Mouse (Mus musculus): ENCODE results near the gene Arhgef3.

Gene Arhgef3

DNA sequence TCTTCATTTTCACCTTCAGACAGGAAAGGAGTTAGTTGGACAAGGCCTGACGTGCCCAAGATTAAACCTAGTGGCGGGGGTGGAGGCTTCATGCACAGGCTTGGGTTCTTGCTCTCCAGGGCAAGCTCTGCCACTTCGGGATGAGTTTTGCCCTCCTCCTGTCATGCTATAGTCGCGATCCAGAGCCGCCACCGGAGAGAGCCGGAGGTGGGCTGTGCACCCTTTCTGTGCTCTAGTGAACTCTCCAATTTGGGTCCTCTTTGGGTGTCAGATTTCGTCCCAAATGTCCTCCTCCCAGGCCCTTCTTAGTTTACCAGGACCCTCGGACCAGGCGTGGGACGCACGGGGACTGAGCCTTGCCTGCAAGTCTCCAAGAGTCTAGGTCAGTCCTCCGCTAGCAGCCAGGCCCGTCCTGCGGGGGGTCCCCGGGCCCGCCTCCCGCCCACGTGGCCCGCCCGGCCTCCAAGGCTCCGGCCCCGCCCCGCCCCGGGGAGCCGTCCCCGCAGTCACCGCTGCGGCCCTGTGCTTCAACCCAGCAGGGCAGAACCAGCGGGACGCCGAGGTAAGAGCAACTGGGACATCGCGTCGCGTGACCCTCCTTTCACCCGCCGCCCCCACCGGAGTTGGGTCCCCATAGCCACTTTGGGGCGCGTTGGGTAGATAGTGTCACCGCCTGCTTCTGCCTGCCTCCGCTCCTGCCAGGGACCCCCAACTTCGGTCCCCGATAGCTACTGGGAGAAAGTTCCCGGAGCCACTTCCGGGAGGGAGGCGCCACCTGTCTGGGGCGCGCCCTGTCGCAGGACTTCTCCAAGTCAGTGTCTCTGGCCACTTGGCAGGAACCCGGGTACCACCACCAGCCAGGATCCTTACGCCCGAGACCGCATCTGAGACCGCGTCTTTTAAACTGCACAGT lies at the start of gene Arhgef3:
Gene Arhgef3, plus strand, starts transcription at position 538 of the 913 bp plus-strand sequence.
- DNase-seq (ENCODE audit: low spot score), result peak; percentile 81

DNA sequence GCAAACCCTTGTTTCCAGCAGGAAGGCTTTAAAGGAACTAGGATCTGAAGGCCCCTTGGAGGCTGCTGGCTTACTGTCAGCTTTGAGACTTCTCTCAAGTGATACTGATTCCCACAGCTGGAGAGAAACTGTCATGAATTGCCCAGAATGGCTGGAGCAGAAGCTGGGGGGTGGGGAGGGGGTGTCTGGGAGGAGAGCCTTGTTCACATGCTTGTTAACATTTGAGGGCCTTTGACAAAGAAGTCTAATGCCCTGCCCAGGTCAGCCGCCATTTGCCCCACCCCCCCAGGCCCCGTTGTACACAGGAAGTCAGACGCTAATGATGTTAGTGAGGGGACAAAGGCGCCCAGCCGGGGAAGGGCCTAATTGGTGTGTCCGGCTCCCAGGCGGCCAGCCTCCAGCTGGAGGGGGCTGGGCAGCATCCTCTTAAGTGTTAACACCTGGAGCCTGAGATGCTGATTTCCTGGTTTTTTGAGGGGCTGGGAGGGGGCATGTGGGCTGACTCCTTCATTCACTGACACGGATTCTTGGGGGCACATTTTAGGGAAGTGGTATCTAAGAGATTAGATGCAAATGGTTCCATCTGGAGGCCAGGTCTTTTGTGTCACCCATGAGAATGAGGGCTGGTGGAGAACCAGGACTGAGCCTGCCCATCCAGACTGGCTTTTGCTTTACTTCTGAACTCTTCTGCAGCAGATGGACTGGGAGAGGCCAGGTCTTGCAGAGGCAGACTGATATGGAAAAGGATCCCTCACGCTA lies 48.3 kb upstream of the Arhgef3 start:
- no peak for DNase-seq (ENCODE audit: low spot score)

DNA sequence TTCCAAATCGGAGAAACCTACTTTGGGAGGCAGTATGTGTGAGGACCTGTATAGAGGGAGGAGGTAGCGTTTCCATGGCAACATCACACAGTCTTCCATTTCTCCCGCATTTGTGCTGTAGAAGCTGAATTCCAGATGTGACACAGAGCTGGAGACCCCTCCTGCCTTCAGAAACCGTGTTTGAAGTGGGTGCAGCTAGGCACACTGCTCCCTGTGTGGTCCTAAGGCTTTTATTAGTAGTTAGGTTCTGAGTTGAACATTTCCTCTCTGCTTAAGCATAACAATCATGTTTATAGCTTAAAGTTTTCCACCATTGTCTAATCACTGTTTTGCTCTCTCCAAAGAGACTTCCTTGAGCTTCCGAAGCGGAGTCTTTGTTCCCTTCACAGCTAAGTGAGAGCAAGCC lies 46.8 kb upstream of the Arhgef3 start:
- no peak for DNase-seq (ENCODE audit: low spot score)

GRCm38 (mm10) chr14:27069434-27070097 lies 45.1 kb upstream of the Arhgef3 start:
- no peak for DNase-seq (ENCODE audit: low spot score)

DNA sequence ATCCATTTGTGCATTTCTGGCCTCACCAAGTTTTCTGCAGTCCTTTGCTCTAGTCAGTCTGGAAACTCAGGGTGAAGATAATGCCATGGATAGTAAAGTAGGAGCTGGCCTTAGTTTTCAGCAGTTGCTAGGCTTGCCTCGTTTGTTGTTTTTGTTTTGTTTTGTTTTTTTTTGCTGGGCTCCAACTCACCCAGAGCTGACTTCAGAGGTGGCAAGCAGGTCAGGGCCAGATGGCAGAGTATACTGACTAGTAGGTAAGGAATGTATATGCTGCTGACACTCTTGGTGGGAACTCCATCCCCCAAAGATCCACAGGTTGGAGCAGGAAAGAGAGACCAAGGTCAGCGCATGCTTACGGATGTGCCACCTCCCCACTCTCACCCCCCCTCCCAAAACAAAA lies 44.6 kb upstream of the Arhgef3 start:
- DNase-seq (ENCODE audit: low spot score), result no peak

- DNase-seq (ENCODE audit: low spot score), result no peak
Measured at GRCm38 (mm10) chr14:27070758-27071157, 43.9 kb upstream of the Arhgef3 start.

DNA sequence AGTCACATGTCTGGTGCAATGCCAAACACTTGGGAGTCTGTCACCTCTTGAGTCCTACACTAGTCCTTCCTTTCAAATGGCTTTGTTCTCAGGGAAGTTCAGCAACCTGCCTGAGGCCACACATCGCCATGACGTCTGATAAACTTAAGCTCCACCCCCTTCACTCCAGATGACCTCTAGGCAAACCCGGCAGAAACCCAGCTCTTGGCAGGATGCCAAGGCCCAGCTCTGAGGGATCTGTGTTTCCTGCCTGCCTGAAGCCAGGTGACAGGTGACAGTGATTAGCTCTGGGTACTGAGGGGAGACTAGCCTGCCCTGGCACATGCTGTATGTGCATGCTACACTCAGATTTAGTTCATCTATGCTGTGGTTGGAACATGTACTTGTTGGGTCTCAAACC lies 42.7 kb upstream of the Arhgef3 start:
- DNase-seq (ENCODE audit: low spot score), result peak; percentile 63

GRCm38 (mm10) chr14:27075084-27075483 lies 39.6 kb upstream of the Arhgef3 start:
- DNase-seq (ENCODE audit: low spot score), result no peak

DNA sequence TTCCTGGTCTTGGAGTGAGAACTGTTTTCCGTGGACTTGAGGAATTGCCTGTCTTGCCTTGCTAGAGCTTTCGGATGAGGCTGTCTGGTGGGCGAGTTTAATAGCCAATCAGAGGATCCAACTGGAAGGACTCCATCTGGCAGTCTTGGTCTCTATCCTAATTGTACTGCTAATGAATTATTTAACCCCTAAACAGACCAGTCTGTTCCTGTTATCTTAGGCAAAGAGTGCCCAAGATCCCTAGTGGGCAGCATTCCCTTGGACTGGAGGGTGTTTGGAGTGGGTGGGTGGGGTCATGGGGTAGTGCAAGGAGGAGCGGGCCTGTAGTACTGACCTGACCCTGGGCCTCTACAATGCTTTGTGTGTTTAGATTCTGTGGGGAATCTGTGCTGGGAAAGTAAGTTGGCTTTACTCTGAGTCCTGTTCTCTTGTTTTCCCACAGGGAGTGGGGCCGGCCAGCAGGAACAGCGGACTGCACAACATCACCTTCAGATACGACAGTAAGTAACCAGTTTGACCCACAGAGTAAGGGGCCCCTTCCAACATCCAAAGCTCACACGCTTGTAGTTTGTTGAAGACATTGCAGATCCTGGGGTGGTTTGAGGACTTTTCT lies 38.7 kb upstream of the Arhgef3 start:
- no peak for DNase-seq (ENCODE audit: low spot score)

DNA sequence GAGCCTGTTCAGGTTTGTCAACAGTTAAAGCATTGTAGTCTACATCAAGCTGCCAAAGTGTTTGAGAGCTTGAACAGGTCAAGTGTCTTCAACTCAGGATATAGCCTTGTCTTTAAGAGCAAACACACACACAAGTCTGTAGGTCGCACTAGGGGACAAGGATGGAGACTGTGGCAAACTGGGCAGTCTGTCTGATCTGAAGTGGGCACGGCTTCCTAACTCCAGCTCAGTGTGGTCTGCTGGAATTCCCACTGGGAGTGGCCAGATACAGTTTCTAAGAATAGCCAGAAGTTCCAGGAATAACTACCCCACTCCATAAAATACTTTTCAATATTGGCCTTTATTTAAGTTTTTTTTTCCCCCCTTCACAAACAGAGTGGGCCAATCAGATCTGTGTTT lies 38.2 kb upstream of the Arhgef3 start:
- DNase-seq (ENCODE audit: low spot score), result no peak

- DNase-seq (ENCODE audit: low spot score), result no peak
Measured at GRCm38 (mm10) chr14:27081536-27082275, 33.0 kb upstream of the Arhgef3 start.

GRCm38 (mm10) chr14:27085471-27085870 lies 29.2 kb upstream of the Arhgef3 start:
- DNase-seq (ENCODE audit: low spot score), result no peak

DNA sequence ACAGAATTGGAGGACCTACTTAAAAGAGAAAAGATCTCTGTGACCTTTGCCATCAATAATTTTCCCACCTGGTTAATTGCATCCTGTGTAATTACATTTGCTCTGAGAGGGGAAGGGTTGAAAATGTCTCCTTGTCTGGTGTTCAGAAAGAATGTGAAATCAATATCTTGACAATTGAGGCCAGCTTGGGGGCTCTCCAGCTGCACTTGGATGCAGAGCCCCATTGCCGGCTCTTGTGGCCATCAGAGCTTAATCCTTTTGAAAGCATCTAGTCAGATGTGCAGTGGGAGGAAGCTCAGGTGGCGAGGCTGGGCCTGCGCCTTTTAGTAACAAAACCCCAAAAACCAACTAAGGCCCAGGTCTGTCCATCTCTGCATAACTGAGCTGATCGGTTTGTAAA lies 28.7 kb upstream of the Arhgef3 start:
- DNase-seq (ENCODE audit: low spot score), result no peak

DNA sequence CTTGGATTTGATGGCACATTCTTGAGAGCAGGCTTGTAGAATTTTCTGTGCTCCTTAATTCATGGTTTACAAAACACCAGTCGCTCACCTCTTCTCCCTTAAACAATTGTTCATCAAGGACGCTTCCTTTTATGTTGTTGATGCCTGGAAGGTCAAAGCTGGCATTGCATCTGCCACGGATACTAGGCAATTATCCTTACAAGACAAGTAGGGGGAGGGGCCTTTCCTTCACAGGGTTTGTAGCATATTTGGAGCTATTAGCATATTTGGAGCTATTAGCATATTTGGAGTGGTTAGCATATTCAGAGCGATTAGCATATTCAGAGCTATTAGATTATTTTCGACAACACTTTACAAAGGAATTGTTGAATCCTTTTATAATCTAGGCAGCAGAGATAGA lies 20.5 kb upstream of the Arhgef3 start:
- no peak for DNase-seq (ENCODE audit: low spot score)

DNA sequence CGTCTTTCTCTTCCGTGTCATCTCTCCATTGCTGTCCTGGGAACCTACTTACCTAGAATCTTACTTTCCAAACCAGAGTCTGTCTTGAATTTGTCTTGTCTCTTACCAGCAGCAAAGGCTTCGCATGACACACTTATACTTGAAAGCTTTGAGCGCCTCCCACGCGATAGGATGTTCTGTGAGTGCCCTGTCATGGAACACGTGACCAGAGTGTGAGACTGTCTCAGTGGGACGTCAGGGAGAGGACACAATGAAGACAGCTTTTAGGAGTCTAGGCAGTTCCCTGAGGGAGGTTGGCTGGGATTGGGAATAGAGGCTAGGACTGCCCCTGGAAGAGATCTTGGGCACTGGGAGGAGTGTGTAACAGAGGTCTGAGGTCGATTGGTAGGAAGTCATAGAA lies 18.6 kb upstream of the Arhgef3 start:
- DNase-seq (ENCODE audit: low spot score), result no peak

- peak; percentile 70 for DNase-seq (ENCODE audit: low spot score)
Measured at GRCm38 (mm10) chr14:27096779-27097178, 17.9 kb upstream of the Arhgef3 start.

GRCm38 (mm10) chr14:27101735-27102134 lies 13.0 kb upstream of the Arhgef3 start:
- no peak for DNase-seq (ENCODE audit: low spot score)

DNA sequence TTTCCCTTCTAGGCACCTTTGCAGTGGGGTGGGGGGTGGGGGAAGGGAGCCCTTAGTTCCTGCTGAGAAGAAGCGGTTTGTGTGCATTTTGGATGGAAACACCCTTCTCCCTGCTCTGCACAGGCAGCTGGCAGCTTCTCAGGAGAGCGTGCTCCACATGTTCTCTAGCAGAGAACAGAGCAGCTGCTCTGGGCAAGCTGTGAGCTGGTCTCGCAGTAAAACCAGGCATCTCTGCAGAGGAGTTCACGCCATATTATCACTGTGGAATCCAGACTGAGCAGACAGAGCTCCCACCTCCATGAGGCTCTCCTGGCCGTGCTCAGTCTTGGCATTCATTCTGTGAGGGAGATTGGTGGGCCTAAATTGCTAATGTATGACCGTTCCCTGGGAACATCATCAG lies 12.0 kb upstream of the Arhgef3 start:
- DNase-seq (ENCODE audit: low spot score), result no peak

DNA sequence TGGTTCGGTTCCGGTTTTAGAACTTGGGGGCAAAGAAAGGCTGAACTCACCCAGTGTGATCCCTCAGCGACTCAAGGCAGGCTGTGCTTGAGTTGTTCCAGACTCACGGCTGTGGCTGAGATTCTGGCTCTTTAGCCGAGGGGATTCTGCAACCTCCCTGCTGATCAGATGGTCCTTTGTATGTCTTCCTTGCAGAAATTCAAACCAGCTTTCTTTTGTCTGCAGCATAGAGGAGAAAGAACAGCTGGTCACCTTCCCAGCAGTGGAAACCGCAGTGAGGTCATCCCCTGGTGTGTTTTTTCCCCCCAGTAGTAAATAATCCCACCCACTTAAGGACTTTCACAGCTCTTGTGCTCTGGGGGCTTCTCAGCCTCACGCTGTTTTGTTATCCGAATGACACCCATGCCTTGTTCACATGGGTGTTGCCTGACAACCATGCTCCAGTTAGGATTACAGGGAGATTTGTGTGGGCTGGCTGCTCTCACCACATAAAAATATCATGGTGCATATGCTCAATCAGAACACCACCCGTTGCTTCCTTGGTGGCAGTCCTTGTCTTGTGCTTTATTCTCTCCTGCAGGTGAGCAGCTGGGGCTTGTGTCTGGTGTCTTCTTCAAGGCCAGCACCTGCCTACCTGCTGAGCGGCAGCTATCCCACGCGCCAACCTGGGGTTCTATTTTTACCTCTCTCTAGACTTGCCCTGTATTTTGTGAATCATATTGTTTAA lies 8.8 kb upstream of the Arhgef3 start:
- no peak for DNase-seq (ENCODE audit: low spot score)

DNA sequence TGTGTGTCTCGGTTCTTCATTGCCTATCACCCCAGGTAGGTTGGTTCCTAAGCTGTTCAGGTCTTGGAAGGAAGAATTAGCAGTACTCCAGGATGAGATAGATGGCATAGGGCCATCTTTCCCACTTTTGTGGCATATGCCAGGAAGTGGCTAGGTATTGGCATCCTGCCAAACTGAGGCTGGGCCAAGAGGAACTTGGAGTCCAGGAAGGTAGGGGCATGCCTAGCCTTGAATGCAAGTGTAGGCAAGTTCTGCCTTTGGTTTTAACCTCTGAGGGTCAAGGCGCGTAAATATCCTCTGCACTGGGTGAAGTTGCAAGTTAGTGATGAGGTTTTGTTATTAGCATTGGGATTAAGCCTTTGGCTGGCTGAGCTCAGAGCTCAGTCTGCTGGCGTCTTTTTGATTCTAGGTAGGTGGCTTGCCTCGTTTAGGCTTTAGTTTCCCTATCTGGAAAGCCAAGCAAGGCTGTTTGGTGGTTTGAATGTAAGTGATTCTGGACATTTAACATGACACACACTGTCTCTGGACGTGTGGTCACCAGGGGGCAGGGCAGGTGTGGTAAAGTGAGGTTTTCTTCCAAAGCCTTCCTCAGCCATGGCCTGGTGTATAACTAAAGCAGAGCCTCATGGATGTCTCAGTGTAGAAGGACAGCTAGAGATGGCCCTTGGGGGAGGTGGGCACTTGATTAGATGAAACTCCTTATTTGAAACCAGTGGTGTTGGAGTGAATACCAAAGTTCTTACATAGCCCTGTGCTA lies 5.8 kb upstream of the Arhgef3 start:
- DNase-seq (ENCODE audit: low spot score), result peak; percentile 86
